Mouse (Mus musculus) intestine, embryonic 16.5 days (tissue): ENCODE data around the gene Pdzrn4. TPM values are rescaled to one million over a fixed set of nuclear protein-coding genes. Genes with fewer than 3 reads are reported as not detected.

Source experiments
- ATAC-seq: fragments of 200-750 bp; cut with Nextera tagmentation; 2 replicates; pipeline ENCODE4 v1.8.0; 2017; ENCODE audit warnings: moderate TSS enrichment, moderate library complexity
- H3K27ac ChIP-seq: fragments of 300-500 bp; sonication (generic); 2 replicates; pipeline ENCODE4 v1.5.1; 2014; ENCODE audit warnings: mild to moderate bottlenecking, low read length
- H3K27me3 ChIP-seq: fragments of 300-500 bp; sonication (generic); replicated peaks from 2 replicates; pipeline ENCODE4 v1.6.1; 2014; ENCODE audit warnings: low read length, control low read depth, mixed read lengths; ENCODE audit not compliant: control insufficient read depth, insufficient read depth
- H3K36me3 ChIP-seq: fragments of 300-500 bp; sonication (generic); 2 replicates; pipeline ENCODE4 v1.6.1; 2014; ENCODE audit warnings: low read length, control low read depth; ENCODE audit not compliant: control insufficient read depth, insufficient read depth
- H3K4me1 ChIP-seq: fragments of 300-500 bp; sonication (generic); 2 replicates; pipeline ENCODE4 v1.6.1; 2014; ENCODE audit warnings: low read length, control low read depth, mixed read lengths; ENCODE audit not compliant: control insufficient read depth, insufficient read depth
- H3K4me2 ChIP-seq: fragments of 300-500 bp; sonication (generic); 2 replicates; pipeline ENCODE4 v1.6.1; 2014; ENCODE audit warnings: low read depth, low read length, control low read depth
- H3K4me3 ChIP-seq: fragments of 300-500 bp; sonication (generic); 2 replicates; pipeline ENCODE4 v1.5.1; 2014; ENCODE audit warnings: mild to moderate bottlenecking, low read length
- H3K9ac ChIP-seq: fragments of 300-500 bp; sonication (generic); 2 replicates; pipeline ENCODE4 v1.6.1; 2014; ENCODE audit warnings: low read depth, low read length
- H3K9me3 ChIP-seq: fragments of 300-500 bp; sonication (generic); 2 replicates; pipeline ENCODE4 v1.6.1; 2016; ENCODE audit warnings: low read length, control low read depth; ENCODE audit not compliant: control insufficient read depth
- WGBS: fragments of 180-500 bp; shearing (Covaris S2); extraction: QIAGEN DNeasy Blood & Tissue Kit; methylation state at CpG from one replicate; pipeline ENCODE4 v1.1.7; 2014; 5-methylcytosine and 5-hydroxymethylcytosine counted together
- polyA plus RNA-seq: library from polyadenylated mRNA; unstranded; fragments of >200 nt; fragmentation: Nextera tagmentation; extraction: Ambion mirVana; gene quantifications from 2 replicates; pipeline ENCODE4 v1.2.1, GENCODE M21; 2015

Pdzrn4 gene
- polyA plus RNA-seq, 1 experiment from 2014 or later, result 1.8 TPM

DNA sequence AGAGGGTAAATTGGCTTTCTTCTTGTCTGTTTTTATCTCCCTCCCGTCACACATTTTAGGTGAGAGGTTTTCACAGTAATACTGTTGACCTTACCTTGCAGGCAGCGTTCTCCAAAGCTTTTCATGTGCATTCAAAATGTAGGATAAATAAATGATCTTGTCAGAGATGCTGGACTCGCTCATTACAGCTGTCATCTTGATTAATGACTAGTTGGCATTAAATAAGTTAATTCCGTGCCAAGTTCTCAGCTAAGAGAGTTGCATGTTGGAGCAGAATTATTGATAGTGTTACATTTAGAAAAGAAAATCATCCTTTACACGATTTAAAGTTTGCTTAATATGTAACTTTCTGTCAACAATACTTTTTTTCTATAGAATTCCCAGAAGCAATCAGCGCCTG lies 4.9 kb downstream of the Pdzrn4 start:
- H3K9ac ChIP-seq, result no peak overlapping the region
- H3K4me1 ChIP-seq, result peaks cover 5% of the 10 kb centered on the region; the same call in 1 of the 2 replicates
- H3K27ac ChIP-seq, result no peak overlapping the region
- peaks cover 12% of the 10 kb centered on the region for H3K27me3 ChIP-seq
- no peak overlapping the region for H3K4me3 ChIP-seq
- H3K9me3 ChIP-seq, result no peaks in the 10 kb centered on the region
- no peak for ATAC-seq
- 45% methylated on average over 6 of the region's 6 CpGs for WGBS
- H3K4me2 ChIP-seq, result no peak overlapping the region
- H3K36me3 ChIP-seq, result no peaks in the 10 kb centered on the region

DNA sequence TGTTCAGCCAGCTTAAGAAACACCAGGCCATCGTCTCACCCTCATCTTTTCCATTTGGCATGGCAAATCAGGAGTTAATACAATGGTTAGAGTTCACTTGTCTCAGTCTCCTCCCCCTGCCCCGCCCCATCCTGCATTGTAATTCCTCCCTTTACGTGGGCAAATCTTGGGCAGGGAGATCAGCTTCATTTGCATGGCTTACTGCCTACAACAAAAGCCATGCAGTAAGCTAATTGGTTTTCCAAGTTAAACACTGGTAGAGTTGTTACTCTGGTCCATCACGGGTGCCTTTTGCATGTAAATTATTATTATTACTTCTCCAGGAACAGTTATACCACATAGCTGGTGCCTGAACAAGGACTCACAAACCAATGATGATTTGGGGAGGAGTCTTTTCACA lies 18.6 kb downstream of the Pdzrn4 start:
- Histone ChIP-seq H3K4me3 (no peak overlapping the region), H3K9ac (no peak overlapping the region), H3K4me1 (no peaks in the 10 kb centered on the region), H3K27ac (no peak overlapping the region), H3K9me3 (no peaks in the 10 kb centered on the region), H3K27me3 (no peaks in the 10 kb centered on the region), H3K36me3 (no peaks in the 10 kb centered on the region), H3K4me2 (no peak overlapping the region)
- 30% methylated on average over 4 of the region's 4 CpGs for WGBS
- no peak for ATAC-seq

DNA sequence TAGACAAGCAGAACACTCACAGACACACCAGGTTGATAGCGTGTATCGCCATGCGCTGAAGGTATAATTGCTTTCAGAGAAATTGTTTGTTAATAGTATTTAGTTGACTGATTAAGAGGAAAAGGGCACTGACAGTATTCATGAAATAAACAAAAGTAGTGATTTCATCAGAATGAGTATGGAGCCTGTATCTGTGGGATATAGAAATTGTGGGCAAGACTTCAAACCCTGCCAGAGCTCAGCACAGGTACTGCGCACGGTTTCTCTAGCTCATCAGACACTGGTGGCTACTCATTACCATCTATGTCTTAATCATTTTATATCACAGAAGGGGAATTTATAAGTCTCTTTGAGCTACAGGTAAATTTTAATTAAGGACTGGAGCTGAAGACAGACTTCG lies 19.5 kb downstream of the Pdzrn4 start:
- H3K27me3 ChIP-seq, result no peaks in the 10 kb centered on the region
- no peaks in the 10 kb centered on the region for H3K9me3 ChIP-seq
- no peak overlapping the region for H3K4me3 ChIP-seq
- no peak overlapping the region for H3K27ac ChIP-seq
- no peak overlapping the region for H3K9ac ChIP-seq
- no peaks in the 10 kb centered on the region for H3K4me1 ChIP-seq
- no peak overlapping the region for H3K4me2 ChIP-seq
- no peaks in the 10 kb centered on the region for H3K36me3 ChIP-seq
- WGBS, result 87% methylated on average over 6 of the region's 6 CpGs
- no peak for ATAC-seq

DNA sequence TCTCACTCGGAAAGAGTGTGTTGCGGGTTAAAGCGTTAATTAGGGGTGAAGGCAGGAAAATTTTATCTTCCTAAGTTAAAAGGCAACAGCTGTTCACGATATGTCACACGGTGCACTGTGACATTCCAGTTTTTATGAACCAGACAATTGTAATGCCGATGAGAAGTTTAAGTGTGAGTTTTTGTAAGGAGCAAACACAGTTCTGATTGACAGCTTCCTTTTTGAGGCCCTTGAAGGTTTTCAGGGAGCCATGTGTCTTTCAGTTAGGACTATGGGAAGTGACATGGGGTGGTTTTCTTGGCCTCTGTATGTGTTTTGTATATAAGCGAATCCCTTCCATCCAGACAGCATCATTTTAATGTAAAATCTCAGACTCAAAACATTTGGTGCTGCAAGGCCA lies 20.0 kb downstream of the Pdzrn4 start:
- no peaks in the 10 kb centered on the region for H3K36me3 ChIP-seq
- H3K27me3 ChIP-seq, result no peaks in the 10 kb centered on the region
- WGBS, result 58% methylated on average over 7 of the region's 7 CpGs
- no peaks in the 10 kb centered on the region for H3K4me1 ChIP-seq
- H3K9ac ChIP-seq, result no peak overlapping the region
- no peaks in the 10 kb centered on the region for H3K9me3 ChIP-seq
- H3K4me3 ChIP-seq, result no peak overlapping the region
- no peak overlapping the region for H3K27ac ChIP-seq
- no peak overlapping the region for H3K4me2 ChIP-seq
- ATAC-seq, result no peak

DNA sequence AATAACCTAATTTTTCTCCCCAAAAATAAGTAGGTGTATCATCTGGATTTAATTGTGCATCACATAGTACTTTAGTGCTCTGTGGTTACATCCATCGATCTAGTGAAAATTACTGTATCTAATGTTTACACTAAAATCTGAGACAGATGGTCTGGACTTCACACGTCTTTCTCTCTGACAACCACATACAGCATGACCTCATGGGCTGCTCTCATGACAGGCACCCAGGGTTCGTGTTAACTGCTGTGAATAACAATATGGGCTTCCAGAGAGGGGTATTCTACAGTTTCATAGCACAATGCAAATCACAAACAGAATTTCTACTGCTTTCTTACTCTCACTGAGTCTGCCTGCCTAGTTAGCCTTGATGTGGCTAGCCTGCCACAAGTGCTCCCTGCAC lies 20.4 kb downstream of the Pdzrn4 start:
- no peak for ATAC-seq
- Histone ChIP-seq H3K27me3 (no peaks in the 10 kb centered on the region), H3K4me2 (no peak overlapping the region), H3K9me3 (no peaks in the 10 kb centered on the region), H3K4me1 (no peaks in the 10 kb centered on the region), H3K4me3 (no peak overlapping the region), H3K36me3 (no peaks in the 10 kb centered on the region), H3K27ac (no peak overlapping the region), H3K9ac (no peak overlapping the region)
- 54% methylated on average over 3 of the region's 3 CpGs for WGBS

DNA sequence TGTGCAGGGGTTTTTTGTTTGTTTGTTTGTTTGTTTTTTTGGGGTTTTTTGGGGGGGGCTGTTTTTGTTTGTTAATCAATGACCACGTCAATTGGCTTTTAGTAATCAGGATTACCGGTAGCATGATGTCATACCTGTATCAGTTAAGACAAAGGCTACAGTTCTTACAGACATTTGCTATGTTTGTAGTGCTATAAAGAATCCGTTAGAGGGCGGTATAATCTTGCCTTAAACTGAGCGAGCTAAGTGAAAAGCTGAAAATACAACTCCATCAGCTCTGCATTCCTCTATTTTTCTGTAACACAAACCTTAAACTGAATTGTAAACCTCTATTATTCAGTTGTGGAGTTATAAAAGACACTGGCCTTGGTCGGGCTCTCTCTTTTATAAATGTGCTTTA lies 37.9 kb downstream of the Pdzrn4 start:
- H3K27me3 ChIP-seq, result no peaks in the 10 kb centered on the region
- no peaks in the 10 kb centered on the region for H3K4me1 ChIP-seq
- no peak overlapping the region for H3K27ac ChIP-seq
- WGBS, result 5% methylated on average over 6 of the region's 6 CpGs
- H3K4me3 ChIP-seq, result no peak overlapping the region
- no peak overlapping the region for H3K9ac ChIP-seq
- no peak for ATAC-seq
- H3K9me3 ChIP-seq, result no peaks in the 10 kb centered on the region
- H3K36me3 ChIP-seq, result no peaks in the 10 kb centered on the region
- H3K4me2 ChIP-seq, result no peak overlapping the region

DNA sequence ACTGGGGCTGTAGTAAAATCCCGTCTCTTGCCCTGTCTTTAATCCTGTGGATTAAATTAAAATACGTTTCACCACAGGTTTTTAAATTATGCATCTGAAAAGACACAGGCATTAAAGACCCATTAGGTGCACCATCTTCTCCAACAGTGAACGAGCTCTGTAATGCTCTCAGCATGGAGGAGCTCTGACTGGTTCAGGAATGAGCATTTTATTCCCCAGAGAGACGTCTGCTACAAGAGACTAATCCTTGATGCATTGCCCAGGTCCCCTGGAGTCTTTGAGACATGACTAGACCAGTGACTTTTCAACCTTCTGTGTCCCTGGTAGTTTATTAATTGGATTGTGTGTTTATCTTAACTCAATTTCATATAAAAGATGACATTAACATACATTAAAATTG lies 38.6 kb downstream of the Pdzrn4 start:
- ATAC-seq, result no peak

DNA sequence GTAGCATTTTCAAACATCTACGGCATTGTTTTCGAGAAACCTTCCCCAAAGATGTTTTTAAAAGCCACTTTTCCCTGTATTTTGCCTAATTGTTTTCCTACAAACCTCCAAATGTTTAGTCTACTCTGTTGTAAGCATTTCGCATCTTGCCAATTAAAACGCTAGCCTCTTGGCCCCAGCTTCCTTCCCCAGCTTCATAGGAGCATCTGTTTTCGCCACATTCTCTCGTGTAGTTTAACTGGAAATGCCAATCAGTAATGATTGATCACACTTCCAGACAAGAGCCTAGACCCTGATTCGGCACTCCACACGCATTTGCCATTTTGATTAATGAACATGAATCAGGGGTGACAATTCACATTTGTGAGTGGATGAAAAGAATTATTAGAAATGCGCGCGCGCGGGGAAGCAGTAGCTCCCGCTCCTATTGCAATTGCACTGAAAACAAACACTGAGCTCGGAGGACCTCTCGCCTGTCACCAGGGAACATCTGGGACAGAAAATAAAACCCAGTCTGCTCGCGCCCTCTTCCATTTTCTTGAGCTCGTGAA lies 45.0 kb downstream of the Pdzrn4 start:
- 57% methylated on average over 19 of the region's 19 CpGs for WGBS
- no peak overlapping the region for H3K4me3 ChIP-seq
- no peak overlapping the region for H3K4me2 ChIP-seq
- no peak for ATAC-seq
- no peaks in the 10 kb centered on the region for H3K9me3 ChIP-seq
- no peak overlapping the region for H3K9ac ChIP-seq
- no peaks in the 10 kb centered on the region for H3K36me3 ChIP-seq
- H3K4me1 ChIP-seq, result no peaks in the 10 kb centered on the region
- H3K27ac ChIP-seq, result no peak overlapping the region
- H3K27me3 ChIP-seq, result no peaks in the 10 kb centered on the region

More for the DNA sequence above, 38.6 kb downstream of the Pdzrn4 start:
- Histone ChIP-seq H3K4me3 (no peak overlapping the region), H3K9me3 (no peaks in the 10 kb centered on the region), H3K27me3 (no peaks in the 10 kb centered on the region), H3K9ac (no peak overlapping the region), H3K4me1 (no peaks in the 10 kb centered on the region), H3K36me3 (no peaks in the 10 kb centered on the region), H3K27ac (no peak overlapping the region), H3K4me2 (no peak overlapping the region)
- WGBS, result 52% methylated on average over 4 of the region's 4 CpGs

DNA sequence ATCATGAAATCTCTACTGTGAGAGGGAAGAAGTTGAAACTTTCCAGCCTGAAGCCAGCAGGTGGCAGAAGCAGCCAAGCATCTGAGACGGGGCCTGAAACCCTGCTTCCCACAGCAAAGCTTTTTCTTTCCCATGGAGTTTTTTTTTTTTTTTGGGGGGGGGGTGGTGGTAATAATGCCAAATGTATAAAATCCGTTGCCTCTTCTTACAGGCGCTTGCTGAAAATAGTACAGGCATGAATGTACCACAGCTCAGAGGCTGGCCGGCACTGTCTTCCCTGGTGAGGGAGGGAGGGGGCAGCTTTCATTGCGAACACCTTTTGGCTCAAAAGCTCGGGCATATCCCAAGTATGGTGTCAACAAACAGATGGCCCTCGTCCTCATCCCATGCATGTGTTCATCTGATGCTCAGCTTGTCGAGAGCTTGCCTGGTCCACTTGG lies 51.0 kb downstream of the Pdzrn4 start:
- Histone ChIP-seq H3K9ac (no peak overlapping the region), H3K27ac (no peak overlapping the region), H3K4me1 (no peaks in the 10 kb centered on the region), H3K4me3 (no peak overlapping the region), H3K27me3 (no peaks in the 10 kb centered on the region), H3K4me2 (no peak overlapping the region), H3K9me3 (no peaks in the 10 kb centered on the region), H3K36me3 (no peaks in the 10 kb centered on the region)
- WGBS, result 41% methylated on average over 8 of the region's 8 CpGs
- no peak for ATAC-seq

DNA sequence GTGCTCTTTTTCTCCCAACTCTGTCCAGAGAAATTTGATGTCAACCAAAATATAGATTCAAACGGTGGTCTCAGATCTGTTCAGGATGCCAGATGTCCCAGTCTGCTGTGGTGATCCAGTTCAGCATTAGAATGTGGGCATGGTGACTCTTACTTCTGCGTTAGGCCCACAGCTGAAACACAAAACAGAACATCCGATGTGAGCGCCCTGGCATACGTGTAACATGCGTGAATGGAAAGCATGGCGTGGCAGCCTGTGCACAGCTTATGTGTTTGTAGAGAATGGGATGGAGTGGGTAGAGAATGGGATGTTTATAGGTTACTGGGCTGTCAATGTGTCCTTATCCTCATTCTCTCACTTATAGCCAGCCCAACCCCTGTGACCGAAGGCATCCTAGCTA lies 52.4 kb downstream of the Pdzrn4 start:
- Histone ChIP-seq H3K4me3 (no peak overlapping the region), H3K9ac (no peak overlapping the region), H3K4me1 (no peaks in the 10 kb centered on the region), H3K4me2 (no peak overlapping the region), H3K9me3 (no peaks in the 10 kb centered on the region), H3K27ac (no peak overlapping the region), H3K27me3 (no peaks in the 10 kb centered on the region), H3K36me3 (no peaks in the 10 kb centered on the region)
- 94% methylated on average over 8 of the region's 8 CpGs for WGBS
- ATAC-seq, result no peak
